In genomic region chr2:133443490-133443889, GRCm38 (mm10) we compare ENCODE assay signal across 9 mouse cellular contexts.
DNase-seq lines count a peak whose midpoint lies in the region.
"Had no signal": no experiment of that assay in that cellular context is flagged by ENCODE, and none has a peak within 500 bp of the region (broad histone marks: within the 10 kb centered on the region; RNA-seq: fewer than 3 reads in every experiment).

No protein-coding gene starts in this region.

- DNase-seq in cerebellum, adult 8-10 months, result peak; percentile 3
- no peak for DNase-seq in cerebellum, postnatal 14 days
- peak; percentile 26 to 38 for DNase-seq in lung, adult 18-20 months
- no peak for DNase-seq in lung, postnatal 4 days
- DNase-seq in adrenal gland, postnatal 14 days, result peak; percentile 70
- peak; percentile 23 for DNase-seq in lung, postnatal 14 days
- DNase-seq in spleen, adult 18-20 months, result no peak
- DNase-seq in thymus, postnatal 4 days, result no peak
- DNase-seq: embryo, embryonic 11 days had no signal

Comparison
In these comparisons a context has a peak if more than half of its experiments do, and no peak if none do; other contexts are left out.
1. DNase-seq: peak in cerebellum, adult 8-10 months (single experiment), lung, adult 18-20 months (2 of 2), adrenal gland, postnatal 14 days (single experiment) and lung, postnatal 14 days (single experiment); none in cerebellum, postnatal 14 days (0 of 2), lung, postnatal 4 days (0 of 2), spleen, adult 18-20 months (0 of 2) and thymus, postnatal 4 days (single experiment).